Comparison of ENCODE assay signal across 17 mouse cellular contexts in genomic region chrX:73391481-73391880, GRCm38 (mm10). TPM values are rescaled to one million over a fixed set of nuclear protein-coding genes. Genes with fewer than 3 reads are reported as not detected.
"Had no signal": no experiment of that assay in that cellular context is flagged by ENCODE, and none has a peak within 500 bp of the region (broad histone marks: within the 10 kb centered on the region; RNA-seq: fewer than 3 reads in every experiment).

No protein-coding gene starts in this region.

- DNase-seq: kidney, adult 9 months; kidney, postnatal 14 days; kidney, postnatal 4 days; layer of hippocampus, adult 9-11 months; lung, adult 18-20 months; lung, postnatal 10 days; lung, postnatal 36 days; retina, postnatal 1 day; thymus, adult 2 months; thymus, postnatal 14 days; thymus, postnatal 4 days had no signal

RNA-seq across cellular contexts. Expression of gene Gm18336, which starts 7.1 kb away (rescaled TPM):
- total RNA-seq: layer of hippocampus, adult 18-20 months; left cerebral cortex, adult 18-20 months; left cerebral cortex, postnatal 36 days; monocyte, adult 5-6 weeks; neutrophil, adult 5-6 weeks had no signal

RNA-seq across cellular contexts. Expression of gene Zfp92, which starts 19.4 kb away (rescaled TPM):
- total RNA-seq: monocyte, adult 5-6 weeks; neutrophil, adult 5-6 weeks had no signal

RNA-seq across cellular contexts. Expression of gene Trex2, which starts 43.7 kb away (rescaled TPM):
- total RNA-seq: layer of hippocampus, adult 18-20 months; layer of hippocampus, postnatal 25 days; left cerebral cortex, adult 18-20 months; left cerebral cortex, postnatal 36 days; monocyte, adult 5-6 weeks; neutrophil, adult 5-6 weeks had no signal

RNA-seq across cellular contexts. Expression of gene Gm45015, which starts 54.8 kb away (rescaled TPM):
- total RNA-seq: layer of hippocampus, adult 18-20 months; layer of hippocampus, postnatal 25 days; left cerebral cortex, adult 18-20 months; left cerebral cortex, postnatal 36 days; monocyte, adult 5-6 weeks; neutrophil, adult 5-6 weeks had no signal
